Mouse (Mus musculus) forebrain, embryonic 15.5 days (tissue): Measurements from ENCODE around the gene 9930111J21Rik2. TPM values are rescaled to one million over a fixed set of nuclear protein-coding genes. Genes with fewer than 3 reads are reported as not detected.
"Not testable (repeated sequence)": the region's sequence is repeated elsewhere in the genome, so short reads cannot be mapped to it uniquely, and the experiment has no call there.

Experiments
- ATAC-seq: fragments of 200-750 bp; cut with Nextera tagmentation; replicated peaks from 2 replicates; pipeline ENCODE4 v1.8.0; 2017; ENCODE audit warnings: mild to moderate bottlenecking, moderate TSS enrichment, moderate library complexity
- H3K27ac ChIP-seq: fragments of 300-500 bp; sonication (generic); replicated peaks from 2 replicates; pipeline ENCODE4 v1.5.1; 2015; ENCODE audit warnings: mild to moderate bottlenecking, inconsistent platforms
- H3K27me3 ChIP-seq: fragments of 300-500 bp; sonication (generic); 2 replicates; pipeline ENCODE4 v1.6.1; 2015; ENCODE audit warnings: inconsistent platforms
- H3K36me3 ChIP-seq: fragments of 300-500 bp; sonication (generic); 2 replicates; pipeline ENCODE4 v1.6.1; 2015; ENCODE audit warnings: mild to moderate bottlenecking, inconsistent platforms
- H3K4me1 ChIP-seq: fragments of 300-500 bp; sonication (generic); 2 replicates; pipeline ENCODE4 v1.6.1; 2015; ENCODE audit warnings: inconsistent platforms
- H3K4me2 ChIP-seq: fragments of 300-500 bp; sonication (generic); replicated peaks from 2 replicates; pipeline ENCODE4 v1.6.1; 2015; ENCODE audit warnings: mild to moderate bottlenecking, inconsistent platforms
- H3K4me3 ChIP-seq: fragments of 300-500 bp; sonication (generic); 2 replicates; pipeline ENCODE4 v1.5.1; 2015; ENCODE audit warnings: mild to moderate bottlenecking, inconsistent platforms
- H3K9ac ChIP-seq: fragments of 300-500 bp; sonication (generic); replicated peaks from 2 replicates; pipeline ENCODE4 v1.6.1; 2015; ENCODE audit warnings: mild to moderate bottlenecking, inconsistent platforms
- H3K9me3 ChIP-seq: fragments of 300-500 bp; sonication (generic); 2 replicates; pipeline ENCODE4 v1.6.1; 2016; ENCODE audit warnings: inconsistent platforms
- WGBS: fragments of 180-500 bp; shearing (Covaris S2); methylation state at CpG from one replicate; pipeline ENCODE4 v1.1.7; 2015; ENCODE audit warnings: mixed read lengths; 5-methylcytosine and 5-hydroxymethylcytosine counted together
- polyA plus RNA-seq: library from polyadenylated mRNA; unstranded; fragments of >200 nt; fragmentation: Nextera tagmentation; extraction: Ambion mirVana; gene quantifications from 2 replicates; pipeline ENCODE4 v1.2.1, GENCODE M21; 2015

The 9930111J21Rik2 gene
- polyA plus RNA-seq, 1 experiment from 2014 or later = 0.28 TPM

DNA sequence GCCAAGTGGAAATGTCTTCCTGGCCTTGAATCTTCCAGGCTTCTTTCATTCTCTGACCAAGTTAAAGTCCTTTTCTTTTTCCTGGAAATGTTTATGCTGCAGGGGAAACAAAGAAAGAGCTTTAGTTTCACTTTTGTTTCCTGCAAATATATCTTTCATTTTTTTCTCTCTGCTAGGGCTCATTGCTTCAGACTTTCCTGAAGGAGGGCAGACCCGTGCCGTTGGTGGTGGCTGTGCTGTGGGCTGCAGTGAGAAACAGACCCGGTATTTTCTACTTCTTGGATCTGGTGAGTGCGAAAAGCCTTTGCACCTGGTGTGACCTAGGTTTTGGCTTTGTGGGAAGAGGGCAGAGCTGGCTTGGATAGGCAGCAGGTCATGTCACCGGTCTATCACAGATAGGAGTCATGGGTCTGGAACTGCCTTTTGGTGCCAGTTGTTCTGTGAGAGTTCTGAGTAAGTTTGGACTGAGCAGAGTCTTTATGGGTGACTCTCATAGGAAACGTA, 35.9 kb upstream of the 9930111J21Rik2 start:
- Histone ChIP-seq H3K4me3 (no peak overlapping the region), H3K36me3 (no peaks in the 10 kb centered on the region), H3K4me1 (no peaks in the 10 kb centered on the region), H3K27ac (no peak overlapping the region), H3K4me2 (no peak overlapping the region), H3K27me3 (no peaks in the 10 kb centered on the region), H3K9ac (no peak overlapping the region), H3K9me3 (no peaks in the 10 kb centered on the region)
- ATAC-seq = no peak
- 82% methylated on average over 6 of the region's 6 CpGs for WGBS

DNA sequence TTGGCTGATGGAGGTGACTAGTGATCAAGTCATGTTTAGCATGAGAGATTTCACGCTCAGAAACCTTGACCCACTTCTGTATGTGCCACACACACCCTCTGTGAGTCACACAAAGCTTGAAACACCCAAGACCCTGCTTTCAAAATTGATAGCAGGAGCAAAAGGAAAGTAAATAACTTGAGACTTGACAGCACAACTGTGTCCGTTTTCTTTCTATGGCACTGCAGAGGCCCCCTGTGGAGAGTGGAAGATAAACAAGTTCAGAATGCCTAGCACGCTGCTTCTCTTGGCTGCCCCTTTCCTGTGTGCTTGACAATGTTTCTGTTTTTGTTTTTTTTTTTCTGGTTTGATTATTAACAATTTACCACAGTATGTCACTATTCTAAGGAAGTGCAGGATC, 33.8 kb upstream of the 9930111J21Rik2 start:
- Histone ChIP-seq H3K9ac (no peak overlapping the region), H3K27me3 (no peaks in the 10 kb centered on the region), H3K4me1 (no peaks in the 10 kb centered on the region), H3K36me3 (no peaks in the 10 kb centered on the region), H3K4me2 (no peak overlapping the region), H3K9me3 (no peaks in the 10 kb centered on the region), H3K4me3 (no peak overlapping the region), H3K27ac (no peak overlapping the region)
- WGBS = 42% methylated on average over 3 of the region's 3 CpGs
- ATAC-seq = no peak

DNA sequence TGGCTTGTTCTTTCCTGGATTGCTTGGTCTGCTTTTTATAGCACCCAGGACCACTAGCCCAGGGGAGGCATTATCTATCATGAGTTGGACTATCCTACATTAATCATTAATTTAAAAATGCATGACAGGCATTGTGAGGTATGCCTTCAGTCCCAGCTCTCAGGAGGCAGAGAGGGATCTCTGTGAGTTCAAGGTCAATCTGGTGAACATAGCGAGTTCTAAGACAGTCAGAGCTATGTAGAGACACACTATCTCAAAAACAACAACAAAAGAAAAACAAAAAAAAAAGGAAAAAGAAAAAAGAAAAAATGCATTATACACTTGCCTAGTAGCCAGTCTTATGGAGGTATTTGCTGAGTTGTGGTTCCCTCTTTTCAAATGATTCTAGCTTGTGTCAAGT, 33.3 kb upstream of the 9930111J21Rik2 start:
- WGBS = 81% methylated on average over 1 of the region's 1 CpGs
- no peaks in the 10 kb centered on the region for H3K27me3 ChIP-seq
- no peak overlapping the region for H3K4me3 ChIP-seq
- H3K4me2 ChIP-seq = no peak overlapping the region
- no peak for ATAC-seq
- H3K9me3 ChIP-seq = no peaks in the 10 kb centered on the region
- H3K9ac ChIP-seq = no peak overlapping the region
- no peak overlapping the region for H3K27ac ChIP-seq
- no peaks in the 10 kb centered on the region for H3K4me1 ChIP-seq
- no peaks in the 10 kb centered on the region for H3K36me3 ChIP-seq

DNA sequence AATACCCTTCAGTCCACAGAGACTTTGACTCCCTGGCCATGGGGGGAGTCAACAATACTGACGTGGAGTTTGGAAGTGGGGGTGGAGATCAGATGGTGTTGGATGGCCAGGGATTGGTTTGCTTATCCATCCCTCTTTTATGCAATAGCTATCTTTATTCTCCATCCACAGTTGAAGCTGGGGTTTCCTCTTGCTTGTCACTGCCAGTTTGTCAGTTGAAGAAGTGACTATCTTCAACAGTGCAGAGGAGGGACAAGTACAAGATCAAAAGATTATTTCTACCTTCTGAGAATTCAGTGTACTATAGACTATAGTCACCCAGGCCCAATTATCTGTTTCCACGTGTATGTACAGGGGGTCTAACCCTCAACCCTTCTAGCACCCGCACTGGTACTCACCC, 32.8 kb upstream of the 9930111J21Rik2 start:
- Histone ChIP-seq H3K9me3 (no peaks in the 10 kb centered on the region), H3K4me1 (no peaks in the 10 kb centered on the region), H3K9ac (no peak overlapping the region), H3K27ac (no peak overlapping the region), H3K4me3 (no peak overlapping the region), H3K27me3 (no peaks in the 10 kb centered on the region), H3K4me2 (no peak overlapping the region), H3K36me3 (no peaks in the 10 kb centered on the region)
- no peak for ATAC-seq
- WGBS = 81% methylated on average over 3 of the region's 3 CpGs

DNA sequence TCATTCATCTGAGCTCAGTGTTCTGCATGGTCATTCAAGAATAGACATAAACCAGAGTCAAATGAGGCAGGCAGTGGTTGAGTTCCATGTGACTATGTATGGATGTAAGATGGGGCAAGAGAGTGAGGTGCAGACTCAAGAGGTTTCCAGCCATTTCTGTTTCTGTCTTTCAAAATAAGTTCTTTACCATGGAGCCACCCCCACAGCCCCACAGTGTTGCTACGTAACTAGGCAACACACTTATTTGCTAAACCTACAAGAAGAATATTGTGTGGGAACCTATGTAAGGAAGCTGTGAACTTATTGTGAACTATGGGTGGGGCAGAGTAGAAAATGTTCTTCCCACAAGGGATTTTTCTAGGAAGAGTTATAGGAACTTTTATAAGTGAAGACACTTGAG, 32.1 kb upstream of the 9930111J21Rik2 start:
- 86% methylated on average over 1 of the region's 1 CpGs for WGBS
- Histone ChIP-seq H3K4me1 (no peaks in the 10 kb centered on the region), H3K27me3 (no peaks in the 10 kb centered on the region), H3K4me2 (no peak overlapping the region), H3K27ac (no peak overlapping the region), H3K9ac (no peak overlapping the region), H3K36me3 (no peaks in the 10 kb centered on the region), H3K4me3 (no peak overlapping the region), H3K9me3 (no peaks in the 10 kb centered on the region)
- ATAC-seq = no peak

DNA sequence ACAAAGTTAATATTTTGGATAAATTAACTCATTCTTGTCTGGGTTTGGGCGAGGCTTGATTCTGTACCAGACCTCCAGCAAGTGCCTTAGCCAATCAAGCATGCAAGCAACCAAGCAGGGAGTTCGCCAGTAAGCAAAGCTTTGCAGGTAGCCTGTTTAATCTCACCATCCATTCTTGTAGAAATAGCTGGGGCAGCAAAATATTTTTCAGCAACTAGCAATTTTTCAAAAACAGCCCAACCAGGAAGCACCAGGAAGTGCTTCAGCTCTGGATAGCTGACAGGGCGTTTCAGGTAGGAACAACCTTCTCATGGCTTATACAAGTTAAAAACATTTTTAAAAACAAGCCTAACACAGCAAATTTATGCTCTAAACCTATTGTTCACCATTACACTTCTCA, 30.8 kb upstream of the 9930111J21Rik2 start:
- Histone ChIP-seq H3K9me3 (no peaks in the 10 kb centered on the region), H3K4me1 (no peaks in the 10 kb centered on the region), H3K9ac (no peak overlapping the region), H3K4me3 (no peak overlapping the region), H3K27me3 (no peaks in the 10 kb centered on the region), H3K27ac (no peak overlapping the region), H3K36me3 (no peaks in the 10 kb centered on the region), H3K4me2 (no peak overlapping the region)
- ATAC-seq = no peak
- 76% methylated on average over 3 of the region's 3 CpGs for WGBS

DNA sequence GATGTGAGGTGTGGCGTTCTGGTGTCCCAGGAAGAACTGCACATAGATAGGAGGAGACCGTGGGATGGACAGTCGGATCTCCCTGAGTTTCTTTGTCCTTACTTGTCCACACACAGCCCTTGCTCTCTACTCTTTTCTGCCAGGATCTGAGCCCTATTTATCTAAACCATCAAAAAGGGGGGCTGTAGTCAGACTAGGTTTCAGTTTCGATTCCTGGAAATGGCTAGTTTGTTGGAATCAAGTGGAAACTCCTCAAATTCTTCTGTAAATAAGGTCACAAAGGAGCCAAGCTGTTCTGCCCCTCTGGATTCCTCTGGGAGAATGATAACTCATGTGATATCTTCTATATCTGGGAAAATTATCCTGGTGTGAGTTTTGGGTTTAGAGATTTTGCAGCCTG, 30.3 kb upstream of the 9930111J21Rik2 start:
- no peak overlapping the region for H3K27ac ChIP-seq
- ATAC-seq = no peak
- H3K4me1 ChIP-seq = no peaks in the 10 kb centered on the region
- no peak overlapping the region for H3K4me2 ChIP-seq
- H3K9me3 ChIP-seq = no peaks in the 10 kb centered on the region
- H3K27me3 ChIP-seq = no peaks in the 10 kb centered on the region
- H3K36me3 ChIP-seq = no peaks in the 10 kb centered on the region
- H3K4me3 ChIP-seq = no peak overlapping the region
- 86% methylated on average over 4 of the region's 4 CpGs for WGBS
- H3K9ac ChIP-seq = no peak overlapping the region

DNA sequence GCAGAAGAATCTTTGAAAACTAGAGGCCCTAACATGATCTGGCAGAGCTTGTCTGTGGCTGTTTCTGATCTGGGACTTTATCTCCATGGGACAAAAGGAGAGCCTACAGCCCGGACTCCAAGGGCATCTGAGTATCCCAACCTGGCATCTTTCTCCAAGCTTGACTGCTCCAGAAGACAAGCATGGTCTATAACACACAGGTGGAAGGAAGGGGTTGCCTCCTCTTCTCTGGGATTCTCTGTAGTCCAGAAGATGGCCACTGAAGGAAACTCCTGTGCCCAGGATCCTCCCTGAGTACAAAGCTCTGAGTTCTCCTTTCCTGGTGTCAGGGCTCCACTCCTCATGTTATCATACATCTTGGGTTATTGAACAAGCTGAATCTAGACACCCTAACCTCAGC, 29.6 kb upstream of the 9930111J21Rik2 start:
- Histone ChIP-seq H3K4me3 (no peak overlapping the region), H3K9me3 (no peaks in the 10 kb centered on the region), H3K9ac (no peak overlapping the region), H3K27me3 (no peaks in the 10 kb centered on the region), H3K36me3 (no peaks in the 10 kb centered on the region), H3K4me1 (no peaks in the 10 kb centered on the region), H3K4me2 (no peak overlapping the region), H3K27ac (no peak overlapping the region)
- ATAC-seq = no peak
- WGBS = 76% methylated on average over 1 of the region's 1 CpGs

DNA sequence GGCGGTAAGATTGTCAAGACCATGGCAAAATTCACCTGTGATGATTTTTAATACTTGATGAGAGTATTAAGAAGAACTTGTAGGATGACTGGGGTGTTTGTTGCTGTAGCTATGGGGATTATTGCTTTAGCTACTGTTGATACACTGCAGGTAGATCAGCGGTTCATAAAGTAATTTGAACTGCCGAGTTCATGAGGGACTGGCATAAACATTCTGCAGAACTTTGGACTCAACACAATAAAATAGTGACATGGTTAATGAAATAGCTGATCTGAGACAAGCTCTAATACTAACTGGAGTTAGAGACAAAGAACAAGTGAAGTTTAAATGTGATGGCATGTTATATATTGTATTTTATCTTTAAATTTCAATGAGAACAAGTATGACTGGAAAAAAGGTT, 27.7 kb upstream of the 9930111J21Rik2 start:
- H3K4me2 ChIP-seq = no peak overlapping the region
- no peaks in the 10 kb centered on the region for H3K36me3 ChIP-seq
- H3K27me3 ChIP-seq = no peaks in the 10 kb centered on the region
- H3K27ac ChIP-seq = no peak overlapping the region
- H3K9ac ChIP-seq = no peak overlapping the region
- no peaks in the 10 kb centered on the region for H3K9me3 ChIP-seq
- H3K4me1 ChIP-seq = no peaks in the 10 kb centered on the region
- no peak for ATAC-seq
- no peak overlapping the region for H3K4me3 ChIP-seq
- WGBS = 92% methylated on average over 3 of the region's 3 CpGs

DNA sequence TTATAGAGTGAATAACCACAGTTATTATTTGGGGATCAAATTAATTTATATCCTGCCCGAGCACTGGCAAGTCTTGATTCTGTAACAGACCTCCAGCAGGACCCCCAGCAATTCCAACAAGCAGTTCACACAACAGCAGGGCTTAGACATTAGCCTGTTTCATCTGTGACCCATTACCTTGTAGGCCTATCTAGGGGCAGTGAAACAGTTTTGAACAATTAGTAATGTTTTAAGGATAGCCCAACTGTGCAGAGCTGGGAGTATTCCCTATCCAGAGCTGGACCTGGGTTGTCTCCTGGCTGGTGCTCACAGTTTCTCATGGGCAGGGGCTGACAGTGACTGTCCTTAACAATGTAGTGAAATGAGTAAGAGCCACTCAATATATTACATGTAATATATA, 26.0 kb upstream of the 9930111J21Rik2 start:
- Histone ChIP-seq H3K4me1 (no peaks in the 10 kb centered on the region), H3K9me3 (no peaks in the 10 kb centered on the region), H3K27me3 (no peaks in the 10 kb centered on the region), H3K9ac (no peak overlapping the region), H3K4me3 (no peak overlapping the region), H3K36me3 (no peaks in the 10 kb centered on the region), H3K27ac (no peak overlapping the region), H3K4me2 (no peak overlapping the region)
- no peak for ATAC-seq
- WGBS = 86% methylated on average over 1 of the region's 1 CpGs

DNA sequence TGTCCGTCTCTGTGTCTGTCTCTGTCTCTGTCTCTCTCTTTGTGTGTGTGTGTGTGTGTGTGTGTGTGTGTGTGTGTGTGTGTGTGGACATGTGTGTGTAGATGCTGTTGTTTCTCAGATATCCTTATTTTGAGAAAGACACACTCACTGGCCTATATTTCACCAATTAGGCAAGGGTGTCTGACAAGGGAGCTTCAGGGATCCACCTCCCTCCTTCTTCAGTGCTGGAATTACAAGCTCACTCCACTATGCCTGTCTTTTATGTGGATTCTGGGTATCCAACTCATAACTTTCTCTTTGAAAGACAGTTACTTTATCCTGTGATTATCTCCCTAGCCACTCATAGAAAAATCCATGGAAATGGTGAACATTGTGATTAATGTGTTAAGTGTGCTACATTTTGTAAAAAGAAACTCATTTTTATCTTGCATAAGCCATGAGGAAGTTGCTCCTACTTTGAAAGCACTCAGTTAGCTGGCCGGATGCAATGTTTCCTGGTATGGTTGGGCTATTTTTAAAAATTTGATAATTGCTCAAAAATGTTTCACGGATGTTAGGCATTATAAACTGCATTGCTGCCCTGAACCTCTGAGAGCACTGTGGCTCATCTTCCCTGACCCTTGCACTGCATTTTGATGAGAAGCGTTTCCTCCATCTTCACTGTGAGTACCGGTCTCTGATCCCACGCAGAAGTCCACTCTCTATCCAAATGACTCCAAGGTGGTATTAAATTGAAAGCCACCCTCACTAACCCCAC, 25.1 kb upstream of the 9930111J21Rik2 start, which contains the start of gene Ifi47:
Gene Ifi47, plus strand, starts transcription at position 587 of the 757 bp plus-strand sequence.
- not testable (repeated sequence) for H3K27me3 ChIP-seq, ATAC-seq, H3K27ac ChIP-seq

DNA sequence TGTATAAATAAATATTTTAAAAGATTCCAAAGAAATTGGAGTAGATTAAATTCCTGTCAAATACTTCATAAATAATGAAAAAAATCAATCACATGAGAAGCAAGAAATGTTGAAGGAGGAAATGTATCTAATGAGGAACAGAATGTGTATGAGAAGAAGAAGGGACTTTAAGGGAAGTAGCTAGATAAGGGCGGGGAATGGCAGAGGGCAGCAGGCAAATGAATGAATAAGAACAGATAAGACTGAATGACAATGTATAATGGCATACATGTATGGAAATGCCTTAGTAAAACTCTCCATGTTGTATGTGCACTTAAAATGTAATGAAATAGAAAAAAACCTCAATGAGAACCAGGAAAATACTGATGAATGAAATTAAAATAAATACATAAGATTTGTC, 17.3 kb upstream of the 9930111J21Rik2 start:
- Histone ChIP-seq H3K4me3 (no peak overlapping the region), H3K9me3 (no peaks in the 10 kb centered on the region), H3K4me1 (no peaks in the 10 kb centered on the region), H3K27me3 (no peaks in the 10 kb centered on the region), H3K36me3 (no peaks in the 10 kb centered on the region), H3K4me2 (no peak overlapping the region), H3K9ac (no peak overlapping the region), H3K27ac (no peak overlapping the region)
- no peak for ATAC-seq
- 94% methylated on average over 1 of the region's 1 CpGs for WGBS

More for the DNA sequence above, 25.1 kb upstream of the 9930111J21Rik2 start, which contains the start of gene Ifi47:
- not testable (repeated sequence) for H3K9ac ChIP-seq, H3K9me3 ChIP-seq, H3K36me3 ChIP-seq, H3K4me3 ChIP-seq, H3K4me1 ChIP-seq, H3K4me2 ChIP-seq
- 77% methylated on average over 6 of the region's 6 CpGs for WGBS
